Mouse (Mus musculus) urinary bladder, postnatal 10 days (tissue): ENCODE results near the gene Laptm5.

Experiments
- DNase-seq: peaks from one replicate; pipeline ENCODE4 v3.0.0; 2022; ENCODE audit warnings: low spot score

Laptm5 gene

DNA sequence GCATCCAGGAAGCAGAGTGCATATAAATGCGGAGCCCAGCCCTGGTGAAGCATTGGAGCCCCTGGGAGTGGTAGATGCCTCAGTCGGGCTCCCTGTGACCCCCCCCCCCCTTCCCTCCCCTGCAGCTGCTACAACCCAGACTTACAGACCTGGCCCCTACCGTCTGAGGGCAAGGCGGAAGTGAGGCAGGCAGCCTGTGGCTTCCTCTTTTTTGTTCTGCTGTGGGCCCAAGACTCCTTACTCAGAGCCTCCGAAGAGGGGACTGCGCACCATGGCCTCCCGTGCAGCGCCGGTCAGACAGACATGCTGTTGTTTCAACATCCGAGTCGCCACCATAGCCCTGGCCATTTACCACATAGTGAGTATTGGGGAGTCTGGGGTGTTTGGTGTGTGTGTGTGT is at the start of gene Laptm5:
Gene Laptm5, plus strand, starts transcription at position 49 of the 400 bp plus-strand sequence.
- no peak for DNase-seq

DNA sequence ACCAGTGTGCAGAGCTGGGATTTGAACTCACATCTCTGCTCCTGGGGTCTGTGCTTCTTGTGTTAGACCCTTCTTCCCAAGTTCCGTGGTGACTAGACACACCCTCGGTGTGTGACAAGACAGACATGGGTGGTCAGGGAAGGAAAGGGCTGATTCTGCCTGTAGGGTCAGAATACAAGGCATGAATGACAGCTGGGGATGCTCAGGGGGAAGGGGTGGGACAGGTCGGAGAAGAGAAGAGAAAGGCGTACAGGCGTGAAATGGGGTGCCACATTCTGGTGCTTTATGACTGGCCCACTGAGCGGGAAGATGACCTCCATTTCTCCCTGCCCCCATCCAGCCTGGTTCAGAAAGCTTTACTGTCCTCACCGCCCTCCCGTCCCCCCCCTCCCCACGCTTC is 47.5 kb upstream of the Laptm5 start:
- no peak for DNase-seq

DNA sequence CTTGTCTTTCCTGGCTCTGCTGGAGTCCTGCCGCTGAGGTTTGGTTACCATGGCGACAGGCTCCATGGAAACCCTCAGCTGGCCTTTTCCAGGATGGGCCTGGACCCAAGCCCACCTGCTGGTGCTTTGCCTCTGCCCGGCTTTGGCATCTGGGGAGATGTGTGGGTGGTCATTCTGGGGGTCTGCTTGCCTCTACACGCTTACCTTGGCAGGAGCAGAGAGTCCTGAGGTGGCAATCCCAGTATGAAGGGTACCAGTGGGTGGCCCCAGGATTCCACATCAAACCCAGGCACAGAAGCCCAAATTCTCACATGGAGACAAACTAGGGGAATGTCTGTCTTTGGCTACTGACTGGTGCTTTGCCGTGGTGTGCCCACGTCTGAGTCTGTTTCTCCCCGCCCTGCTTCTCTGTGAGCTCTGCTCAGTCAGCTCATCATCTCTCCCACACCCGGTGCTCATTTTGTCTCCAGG is 47.0 kb upstream of the Laptm5 start:
- DNase-seq, result no peak

DNA sequence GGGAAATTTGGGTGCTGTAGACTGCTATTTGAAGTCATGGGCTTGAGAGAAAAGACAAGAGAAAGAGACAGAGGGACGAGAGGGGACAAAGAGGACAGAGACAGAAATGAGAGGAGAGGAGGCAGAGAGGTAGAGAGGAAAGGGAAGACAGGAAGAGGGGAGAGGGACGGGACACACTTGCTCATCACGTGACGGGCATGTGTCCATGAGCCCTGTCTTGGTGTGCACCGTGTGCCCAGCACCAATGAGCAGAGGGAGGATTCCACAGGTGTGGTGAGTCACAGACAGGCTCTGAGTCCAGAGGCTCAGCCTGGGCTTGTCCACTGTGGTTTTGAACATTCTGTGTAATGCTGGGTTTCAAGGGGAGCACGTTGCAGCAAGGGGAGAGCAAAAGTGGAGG is 45.0 kb upstream of the Laptm5 start:
- no peak for DNase-seq

DNA sequence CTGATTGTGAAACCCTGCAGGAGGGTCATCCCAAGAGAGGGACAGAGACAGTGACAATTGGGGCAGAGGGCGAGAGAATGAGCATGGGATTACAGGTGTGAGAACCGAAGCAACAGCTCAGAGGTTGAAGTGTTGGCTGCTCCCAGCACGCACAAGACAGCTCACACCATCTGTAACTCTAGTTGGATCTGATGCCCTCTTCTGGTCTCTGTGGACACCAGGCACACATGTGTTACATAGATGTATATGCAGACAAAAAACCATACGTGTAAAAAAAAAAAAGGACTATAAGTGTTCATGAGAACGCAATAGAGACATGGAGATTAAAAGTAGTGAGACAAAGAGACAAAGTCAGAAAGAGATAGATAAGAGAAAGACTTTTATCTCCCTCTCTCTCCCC is 44.1 kb upstream of the Laptm5 start:
- DNase-seq, result no peak

DNA sequence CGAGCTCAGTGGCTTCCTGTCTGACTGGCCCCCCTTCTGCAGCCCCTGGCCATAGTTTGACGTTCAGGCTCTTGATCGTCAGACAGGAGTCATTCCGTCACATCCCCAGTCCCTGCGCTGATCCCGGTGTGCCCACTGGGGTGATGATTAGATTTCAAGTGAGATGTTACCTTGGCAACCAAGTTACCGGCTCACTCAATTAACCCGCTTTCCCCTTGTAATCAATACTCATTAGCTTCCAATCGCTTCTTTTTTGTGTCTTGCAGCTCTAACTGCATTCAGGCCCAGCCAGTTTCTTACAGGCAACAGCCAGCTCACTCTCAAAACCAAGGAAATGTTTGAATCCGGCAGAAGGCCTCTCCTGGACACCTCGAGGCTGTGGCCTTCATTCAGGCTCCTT is 40.5 kb upstream of the Laptm5 start:
- DNase-seq, result no peak

DNA sequence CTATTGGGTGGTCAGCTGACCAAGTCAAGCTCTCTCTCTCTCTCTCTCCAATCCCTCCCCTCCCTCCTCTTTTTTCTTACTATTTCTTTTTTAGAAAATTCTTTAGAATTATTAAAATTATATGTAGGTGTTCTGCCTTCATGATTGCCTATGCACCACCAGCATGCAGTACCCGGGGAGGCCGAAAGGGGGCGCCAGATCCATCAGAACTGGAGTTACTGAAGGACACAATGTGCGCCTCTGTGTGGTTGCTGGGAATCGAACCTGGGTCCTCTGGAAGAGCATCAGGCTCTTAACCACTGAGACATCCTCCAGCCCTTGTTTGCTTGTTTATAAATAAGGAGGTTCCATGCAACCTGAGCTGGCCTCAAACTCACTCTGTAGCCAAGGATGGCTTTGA is 39.5 kb upstream of the Laptm5 start:
- DNase-seq, result no peak

DNA sequence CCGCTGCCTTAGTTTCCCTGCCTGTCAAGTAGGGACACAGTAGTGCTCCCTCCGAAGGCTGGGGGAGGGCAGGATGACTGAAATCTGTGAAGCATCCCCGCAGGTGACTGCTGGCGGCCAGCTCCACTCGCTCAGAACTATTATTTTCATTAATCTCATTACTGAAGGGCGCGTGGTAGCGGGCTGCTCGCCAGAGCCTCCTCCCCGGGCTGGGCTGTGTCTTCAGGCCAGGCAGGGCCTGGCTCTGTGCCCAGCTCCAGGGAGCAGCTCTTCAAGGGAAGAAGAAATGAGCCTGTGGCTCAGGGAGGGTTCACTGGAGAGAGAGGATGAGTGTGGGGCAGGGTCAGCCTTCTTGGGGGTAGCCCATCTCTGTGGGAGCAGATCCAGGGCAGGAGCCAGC is 38.3 kb upstream of the Laptm5 start:
- no peak for DNase-seq

DNA sequence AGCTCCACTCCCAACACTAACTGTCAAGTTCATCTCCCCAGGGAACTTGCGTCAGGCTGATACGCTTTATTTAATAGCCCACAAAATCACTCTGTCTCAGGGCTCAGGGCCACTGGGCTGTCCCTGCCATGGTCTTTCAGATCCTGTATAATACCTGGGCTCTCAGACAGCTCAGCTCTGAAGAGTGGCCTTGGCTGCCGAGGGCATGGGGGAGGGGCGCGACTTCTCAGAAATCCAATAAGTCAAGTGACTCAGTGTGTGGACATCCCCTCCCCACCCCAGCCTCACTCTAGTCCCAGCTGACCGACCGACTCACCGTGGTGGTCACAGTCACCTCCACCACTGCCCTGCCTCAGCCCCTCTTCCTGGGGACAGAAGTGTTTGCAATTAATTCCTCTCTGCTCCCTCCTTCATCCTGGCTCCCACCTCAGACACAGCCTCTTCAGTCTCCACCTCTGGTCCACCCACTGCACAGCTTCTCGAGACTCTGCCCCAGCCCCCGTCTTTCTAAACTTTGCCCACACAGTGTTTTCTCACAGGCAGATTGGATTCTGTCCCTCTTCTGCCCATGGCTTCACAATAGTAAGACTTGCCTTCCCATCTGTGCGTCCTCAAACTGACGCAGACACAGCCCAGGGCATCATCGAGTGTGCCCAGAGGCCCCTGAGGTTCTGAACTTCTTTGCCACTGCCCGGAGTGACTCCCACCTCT is 36.8 kb upstream of the Laptm5 start:
- no peak for DNase-seq

DNA sequence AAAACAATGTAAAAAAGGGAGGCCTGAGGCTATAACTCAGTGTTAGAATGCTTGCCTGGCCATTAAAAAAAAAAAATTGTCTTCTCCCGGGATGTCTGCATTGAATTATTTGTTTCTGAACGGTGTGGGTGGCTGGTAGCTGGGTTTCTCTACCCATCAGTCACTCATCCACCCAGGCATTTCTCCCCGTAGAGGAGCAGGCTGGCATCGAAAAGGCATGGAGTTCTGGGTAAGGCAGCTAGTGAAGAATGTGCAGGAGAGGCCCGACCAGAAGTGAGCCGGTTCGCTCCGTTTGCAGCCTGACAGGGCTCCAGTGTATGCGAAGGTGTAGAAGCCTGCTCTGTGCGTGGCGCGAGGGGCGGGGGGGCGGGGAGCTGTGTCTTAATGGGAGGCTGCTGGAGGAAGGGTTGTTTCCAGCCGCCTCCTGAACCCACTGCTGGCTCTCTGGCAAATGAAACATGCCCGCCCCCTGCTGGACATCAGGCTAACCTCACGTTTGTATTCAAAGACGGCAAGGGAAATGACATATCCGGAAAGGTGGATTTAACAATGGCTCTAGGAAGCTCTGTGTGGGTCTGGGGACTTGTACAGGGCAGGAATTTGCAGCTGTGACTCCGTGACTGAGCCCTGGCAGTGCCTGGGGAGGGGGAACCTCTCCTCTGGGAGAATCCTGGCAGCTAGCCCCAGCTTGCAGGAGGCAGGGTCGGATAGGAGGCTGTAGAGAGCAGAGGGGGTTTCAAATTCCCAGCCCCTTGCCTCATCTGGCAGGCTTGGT is 34.5 kb upstream of the Laptm5 start:
- DNase-seq, result peak; percentile 75

DNA sequence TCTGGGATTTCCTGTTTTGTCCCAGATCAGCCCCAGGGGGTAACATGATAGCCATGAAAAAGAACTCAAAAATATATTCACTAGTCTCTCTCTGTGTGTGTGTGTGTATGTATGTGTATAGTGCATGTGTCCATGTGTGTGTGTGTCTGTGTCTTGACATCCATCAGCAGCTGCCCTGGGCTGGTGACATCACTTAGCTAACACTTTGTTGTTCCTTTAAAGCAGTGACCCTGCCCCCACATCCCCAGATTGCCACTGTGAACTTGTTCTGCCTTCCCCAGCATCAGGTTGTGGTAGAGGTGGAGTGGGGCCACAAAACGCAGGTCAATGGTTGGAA is 33.9 kb upstream of the Laptm5 start:
- no peak for DNase-seq

DNA sequence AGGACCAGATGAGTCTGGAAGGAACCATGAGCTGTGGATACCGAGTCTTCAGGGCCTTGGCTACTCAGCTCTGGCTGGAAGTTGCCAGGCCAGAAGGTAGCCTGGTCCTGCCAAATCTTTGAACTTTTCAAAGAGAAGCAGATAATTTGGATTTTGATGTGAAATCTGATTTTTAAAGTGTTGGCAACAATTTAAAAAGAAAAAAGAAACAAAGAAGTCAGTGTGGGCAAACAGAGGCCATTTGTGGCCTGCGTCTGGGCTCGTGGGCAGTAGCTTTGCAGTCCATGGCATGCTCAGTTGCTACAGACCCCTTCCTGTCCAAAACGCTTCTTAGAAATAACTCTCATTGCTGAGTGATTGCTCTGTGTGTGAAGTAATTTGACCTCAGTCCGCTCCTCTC is 31.6 kb upstream of the Laptm5 start:
- no peak for DNase-seq

DNA sequence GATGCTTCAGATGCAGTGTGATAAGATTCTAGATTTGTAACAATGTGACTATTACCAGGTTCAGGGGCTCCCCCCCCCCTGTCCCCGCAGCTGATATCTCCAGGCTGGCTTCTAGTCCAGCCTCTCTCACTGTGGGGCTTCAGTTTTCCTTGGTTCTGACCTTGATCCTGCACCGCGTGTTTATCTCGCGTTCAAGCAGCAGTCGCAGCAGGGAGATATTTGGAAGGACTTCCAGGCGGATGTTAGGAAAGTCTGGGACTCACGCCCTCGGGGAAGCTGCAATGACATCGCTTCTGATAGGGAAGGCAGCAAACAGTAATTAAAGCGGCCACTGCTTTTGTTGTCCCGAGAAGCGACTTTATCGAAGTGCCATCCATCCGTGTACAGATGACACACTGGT is 30.2 kb upstream of the Laptm5 start:
- no peak for DNase-seq

DNA sequence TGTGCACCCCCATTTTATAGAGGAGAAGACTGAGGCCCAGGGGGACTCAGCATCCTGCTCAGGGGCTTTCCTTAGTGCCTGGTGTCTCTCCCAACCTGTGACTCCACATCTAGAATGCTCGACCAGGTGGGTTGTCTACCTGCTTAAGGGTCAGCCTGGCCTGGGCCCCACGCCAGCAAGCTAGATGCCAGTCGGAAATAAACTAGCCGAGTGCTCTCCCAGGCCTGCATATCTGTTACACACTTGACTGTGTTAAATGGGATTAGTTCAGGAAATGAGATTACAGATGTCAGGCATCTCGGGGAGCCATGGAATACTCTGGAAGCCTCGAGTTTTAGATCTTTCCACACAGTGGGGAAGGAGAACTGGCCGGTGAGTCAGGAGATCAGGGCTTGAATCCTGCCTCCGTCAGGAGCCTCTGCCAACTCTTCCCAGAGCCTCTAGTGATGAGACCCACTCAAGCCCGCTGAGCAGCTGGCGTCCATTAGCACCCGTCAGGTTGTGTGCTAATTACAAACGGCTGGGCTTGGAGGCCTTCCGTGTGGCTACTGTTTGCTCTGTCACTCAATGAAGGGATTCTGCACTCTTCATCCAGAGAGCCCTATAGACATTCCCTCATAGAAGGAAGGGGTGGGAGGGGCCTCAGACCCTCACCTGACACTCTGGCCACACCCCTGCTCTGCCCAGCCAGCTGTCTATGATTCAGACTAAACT is 28.9 kb upstream of the Laptm5 start:
- DNase-seq, result no peak

DNA sequence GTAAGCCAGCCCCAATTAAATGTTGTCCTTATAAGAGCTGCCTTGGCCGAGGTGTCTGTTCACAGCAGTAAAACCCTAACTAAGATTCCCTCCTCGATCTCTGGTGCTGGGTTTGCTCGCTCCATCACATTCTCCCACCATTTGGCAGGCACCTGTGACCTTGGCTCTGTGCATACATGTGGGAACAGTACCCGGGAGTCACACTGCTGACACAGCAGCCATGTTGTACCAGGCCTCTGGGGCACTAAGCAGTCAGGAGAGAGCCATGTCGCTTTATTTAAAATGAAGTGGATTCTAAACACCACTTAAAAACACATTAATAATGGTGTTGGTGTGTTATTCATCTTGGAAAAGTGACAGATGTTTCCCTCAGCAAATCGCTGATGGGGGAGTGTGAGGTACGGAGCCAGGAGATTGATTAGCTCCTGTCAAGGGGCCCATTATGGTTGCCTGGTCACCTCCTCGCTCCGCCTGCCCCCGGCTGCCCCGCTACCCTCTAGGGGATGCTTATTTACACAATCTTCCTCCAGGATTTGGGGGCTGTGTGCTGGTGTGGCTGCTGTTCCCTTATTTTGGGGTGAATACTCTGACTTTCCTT is 25.7 kb upstream of the Laptm5 start:
- DNase-seq, result no peak

DNA sequence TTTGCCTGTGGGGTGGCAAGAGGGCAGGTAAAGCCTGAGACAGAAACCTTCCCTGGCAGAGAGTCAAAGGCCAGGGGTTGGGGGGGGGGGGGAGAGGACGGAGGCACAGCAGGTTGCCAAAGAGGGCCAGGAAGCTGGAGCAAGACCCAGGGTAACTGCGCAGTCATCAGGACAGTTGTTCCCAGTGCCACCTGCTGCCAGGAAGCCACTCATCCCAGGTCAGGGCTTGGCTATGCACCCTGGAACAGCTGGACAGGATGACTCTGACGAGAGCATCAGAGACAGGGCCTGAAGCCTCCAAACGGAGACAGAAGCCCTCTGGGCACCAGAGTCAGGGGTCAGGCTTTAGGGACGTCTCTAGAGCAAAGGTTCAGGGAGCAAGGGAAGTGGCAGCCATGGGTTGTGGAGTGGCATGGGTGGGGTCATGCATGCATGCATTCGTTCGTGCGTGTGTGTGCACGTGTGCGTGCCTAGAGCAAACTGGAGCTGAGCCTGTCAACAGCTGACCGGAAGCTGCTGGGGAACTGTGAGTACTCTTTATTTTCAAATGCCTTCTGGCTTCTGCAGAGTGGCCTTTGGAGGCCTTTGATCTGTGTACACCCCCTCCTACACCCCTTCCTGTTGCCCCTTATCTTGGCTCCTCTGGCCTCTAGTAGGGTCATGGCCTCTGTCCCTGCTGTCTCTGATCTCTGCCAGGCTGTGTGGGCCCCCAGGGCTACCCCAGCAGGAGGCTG is 23.0 kb upstream of the Laptm5 start:
- DNase-seq, result no peak

DNA sequence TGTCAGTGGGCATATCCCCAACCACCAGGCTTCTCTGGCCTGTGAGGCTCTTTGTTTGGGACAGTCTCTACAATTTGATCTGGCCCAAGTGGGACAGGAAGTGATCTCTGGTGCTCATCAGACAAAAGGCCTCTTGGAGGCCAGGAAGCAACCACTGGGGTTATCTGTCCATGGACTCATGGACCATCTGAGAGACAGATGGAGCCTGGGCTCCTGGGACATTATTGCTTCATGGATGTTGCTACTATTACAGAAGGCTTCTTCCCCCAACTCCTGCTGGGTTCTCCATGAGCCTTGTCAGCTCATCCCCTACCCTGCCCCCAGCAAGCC is 22.4 kb upstream of the Laptm5 start:
- no peak for DNase-seq

DNA sequence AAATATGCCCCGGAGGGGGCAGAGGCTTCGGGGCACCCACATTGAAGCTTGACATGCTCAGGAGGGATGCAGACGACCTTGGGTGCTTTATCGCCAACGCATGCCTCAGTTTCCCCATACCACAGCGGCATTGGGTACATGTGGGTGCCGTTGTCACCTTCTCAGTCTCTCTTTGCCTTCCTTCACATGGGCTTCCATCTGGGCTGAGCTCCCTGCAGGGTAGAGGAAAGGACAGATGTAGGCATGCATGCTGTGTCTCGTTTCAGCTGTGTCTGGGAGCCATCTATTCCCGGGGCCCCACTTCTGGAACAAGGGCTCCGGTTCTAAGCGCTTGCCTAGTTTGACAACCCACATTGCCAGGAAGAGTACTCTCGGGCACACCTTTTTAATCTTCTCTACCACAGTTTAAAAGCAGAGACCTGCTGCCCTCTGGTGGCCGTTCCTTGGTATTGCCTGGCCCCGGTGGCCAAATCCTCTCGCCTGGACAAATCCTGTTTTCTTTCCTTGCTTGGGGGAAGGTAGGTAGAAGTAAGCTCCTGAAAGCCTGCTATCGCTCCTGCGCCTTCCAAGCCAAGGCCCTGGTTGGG is 20.8 kb upstream of the Laptm5 start:
- peak; percentile 37 for DNase-seq

DNA sequence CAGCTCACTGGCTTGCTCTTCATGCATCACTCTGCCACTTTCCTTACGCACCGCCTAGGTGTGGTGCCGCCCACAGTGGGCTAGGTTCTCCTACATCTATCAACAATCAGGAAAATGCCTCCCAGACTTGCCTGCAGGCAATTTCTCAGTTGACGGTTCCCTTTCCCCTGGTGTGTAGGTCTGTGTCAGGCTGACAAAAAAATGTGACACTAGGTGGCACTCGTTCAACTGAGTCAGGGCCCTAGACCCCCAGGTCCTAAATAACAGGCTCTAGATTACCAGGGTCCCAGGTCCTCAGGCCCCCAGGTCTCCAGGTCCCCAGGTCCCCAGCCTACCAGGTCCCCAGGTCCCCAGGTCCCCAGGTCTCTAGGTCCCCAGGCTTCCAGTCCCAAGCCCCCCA is 19.2 kb upstream of the Laptm5 start:
- DNase-seq, result no peak

DNA sequence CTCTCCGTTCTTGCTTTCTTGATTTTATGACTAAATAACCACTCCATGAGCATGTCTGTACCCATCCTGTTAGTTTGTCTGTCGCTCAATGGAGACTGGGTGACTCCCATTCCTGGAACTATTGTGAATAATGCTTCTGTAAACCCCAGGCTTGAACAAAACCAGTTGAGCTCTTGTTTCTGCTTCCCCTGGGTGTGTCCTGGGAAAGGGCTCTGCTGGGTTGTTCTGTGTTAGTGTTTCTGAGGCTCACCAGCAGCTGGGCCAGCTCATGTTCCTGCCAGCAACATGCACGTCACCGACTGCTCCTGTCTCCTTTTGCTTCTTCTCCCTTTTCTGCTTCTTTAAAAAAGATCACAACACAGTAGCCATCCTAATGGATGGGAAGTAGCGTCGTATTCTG is 17.2 kb upstream of the Laptm5 start:
- no peak for DNase-seq

DNA sequence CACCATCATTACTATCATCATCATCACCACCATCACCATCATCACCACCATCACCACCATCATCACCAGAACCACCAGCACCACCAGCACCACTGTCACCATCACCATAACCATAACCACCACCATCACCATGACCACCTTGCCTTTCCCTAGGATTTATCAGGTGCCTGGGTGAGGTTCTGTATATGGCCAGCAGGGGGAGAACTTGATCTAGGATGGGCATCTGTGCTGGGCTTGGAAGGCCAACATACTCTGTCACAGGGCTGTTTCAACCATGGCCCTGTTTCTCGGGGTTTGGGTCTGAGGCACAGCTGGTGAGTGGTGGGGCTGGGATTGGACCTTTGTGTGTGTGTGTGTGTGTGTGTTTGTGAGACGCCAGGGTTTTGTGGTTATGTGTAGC is 16.6 kb upstream of the Laptm5 start:
- no peak for DNase-seq

DNA sequence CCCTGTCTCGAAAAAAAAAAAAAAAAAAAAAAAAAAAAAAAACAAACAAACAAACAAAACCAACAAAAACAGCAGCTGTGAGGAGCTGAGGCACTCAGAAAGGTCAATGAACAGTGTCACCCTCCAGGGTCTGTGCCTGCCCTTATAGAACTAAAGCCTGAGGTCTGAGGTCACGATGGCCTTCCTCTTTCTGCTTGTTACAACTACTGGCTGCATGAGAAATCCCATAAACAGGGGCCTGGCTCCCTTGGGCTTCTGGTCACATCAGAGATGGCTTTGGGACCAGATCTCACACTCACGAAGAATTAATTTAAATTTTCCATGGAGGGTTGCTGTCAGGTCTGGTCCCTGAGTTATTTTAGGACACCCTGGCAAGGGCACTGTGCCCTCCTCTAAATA is 13.5 kb upstream of the Laptm5 start:
- no peak for DNase-seq
